Mouse (Mus musculus): ENCODE results near the gene Hoxa10.

Gene Hoxa10

DNA sequence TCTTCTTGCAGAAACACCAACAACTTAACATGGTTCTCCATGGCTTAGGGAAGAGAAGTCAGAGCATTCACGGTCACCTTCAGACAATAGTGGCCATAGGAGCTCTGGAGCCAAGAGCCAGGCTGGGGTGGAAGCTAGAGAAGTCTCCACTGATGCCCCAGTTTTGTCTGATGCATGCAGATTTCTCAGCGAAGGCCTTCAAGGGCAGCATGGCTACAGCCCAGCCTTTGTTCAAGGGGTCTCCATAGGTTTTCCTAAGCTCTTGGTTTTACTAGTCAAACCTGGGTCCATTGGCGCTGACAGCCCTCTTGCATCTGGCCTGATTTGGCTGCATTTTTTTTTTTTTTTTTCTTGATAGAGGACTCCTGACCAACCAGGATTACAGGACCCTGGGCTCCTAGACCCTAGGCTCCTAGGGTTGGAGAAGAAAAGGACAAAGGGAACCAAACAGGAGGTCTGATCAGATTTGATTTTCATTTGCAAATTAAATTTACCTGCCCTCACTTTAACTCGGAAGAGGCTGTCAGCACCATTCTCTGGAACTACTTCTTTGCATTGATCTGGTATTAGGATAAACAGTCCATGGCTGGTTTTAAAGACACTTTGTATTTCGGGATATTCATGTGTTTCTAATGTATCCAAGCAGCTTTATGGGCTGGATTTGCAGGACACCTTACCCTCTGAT, 23.6 kb upstream of the Hoxa10 start:
- no peak for ATAC-seq (ENCODE audit: insufficient number of reproducible peaks, low FRiP score, low TSS enrichment)

DNA sequence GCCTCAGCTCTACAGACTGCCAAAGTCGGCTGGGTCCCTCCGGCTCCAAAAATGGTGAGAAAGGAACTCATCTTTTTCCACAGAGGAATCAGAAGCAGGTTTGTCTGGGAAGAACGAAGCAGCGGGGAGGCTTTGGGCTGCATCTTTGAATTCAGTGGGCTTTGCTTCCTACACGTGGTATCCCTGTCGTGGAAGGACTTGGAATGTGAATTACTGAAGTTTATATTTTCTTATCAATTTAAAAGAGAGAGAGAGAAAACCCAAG, 22.6 kb upstream of the Hoxa10 start:
- no peak for ATAC-seq (ENCODE audit: insufficient number of reproducible peaks, low FRiP score, low TSS enrichment)

DNA sequence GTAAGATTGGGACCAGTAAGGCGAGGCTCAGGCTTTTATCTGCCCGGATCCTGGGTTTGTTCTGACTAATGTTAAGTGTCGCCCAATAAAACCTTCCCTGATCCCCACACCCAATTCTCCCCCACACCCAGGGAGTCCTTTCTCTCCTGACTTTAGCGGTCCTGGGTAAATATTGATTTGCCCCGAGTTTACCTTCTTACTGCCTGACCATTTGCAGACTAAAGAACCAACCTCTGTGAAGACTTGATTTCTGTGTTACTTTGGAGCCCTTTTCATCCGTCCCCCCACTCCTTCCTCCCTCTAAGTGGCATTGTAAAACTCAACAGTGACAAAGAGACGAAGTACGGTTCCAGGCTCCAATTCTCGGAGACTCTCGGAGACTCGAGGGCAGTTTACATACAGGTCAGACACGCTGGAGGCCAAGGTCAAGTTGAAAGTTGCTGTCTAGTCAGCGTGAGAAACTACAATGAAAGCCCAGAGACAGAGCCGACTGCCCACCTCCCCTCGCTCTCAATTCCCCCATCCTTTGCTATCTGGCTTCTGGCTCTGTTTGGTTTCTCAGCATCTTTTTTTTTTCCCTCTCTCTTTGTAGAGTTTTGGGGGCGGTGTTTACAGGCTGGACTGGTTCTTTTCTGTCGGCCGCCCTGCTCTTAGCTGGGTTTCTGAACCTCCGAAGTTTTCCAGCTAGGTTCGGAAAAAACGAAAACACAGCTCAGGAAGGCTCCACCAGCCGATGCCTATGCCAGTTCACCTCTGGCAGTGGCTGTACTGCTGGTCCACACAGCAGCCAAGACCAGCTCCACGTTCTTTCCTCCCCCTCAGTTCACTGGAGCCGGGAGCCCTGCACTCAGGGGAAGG, 22.0 kb upstream of the Hoxa10 start:
- ATAC-seq (ENCODE audit: insufficient number of reproducible peaks, low FRiP score, low TSS enrichment): no peak

DNA sequence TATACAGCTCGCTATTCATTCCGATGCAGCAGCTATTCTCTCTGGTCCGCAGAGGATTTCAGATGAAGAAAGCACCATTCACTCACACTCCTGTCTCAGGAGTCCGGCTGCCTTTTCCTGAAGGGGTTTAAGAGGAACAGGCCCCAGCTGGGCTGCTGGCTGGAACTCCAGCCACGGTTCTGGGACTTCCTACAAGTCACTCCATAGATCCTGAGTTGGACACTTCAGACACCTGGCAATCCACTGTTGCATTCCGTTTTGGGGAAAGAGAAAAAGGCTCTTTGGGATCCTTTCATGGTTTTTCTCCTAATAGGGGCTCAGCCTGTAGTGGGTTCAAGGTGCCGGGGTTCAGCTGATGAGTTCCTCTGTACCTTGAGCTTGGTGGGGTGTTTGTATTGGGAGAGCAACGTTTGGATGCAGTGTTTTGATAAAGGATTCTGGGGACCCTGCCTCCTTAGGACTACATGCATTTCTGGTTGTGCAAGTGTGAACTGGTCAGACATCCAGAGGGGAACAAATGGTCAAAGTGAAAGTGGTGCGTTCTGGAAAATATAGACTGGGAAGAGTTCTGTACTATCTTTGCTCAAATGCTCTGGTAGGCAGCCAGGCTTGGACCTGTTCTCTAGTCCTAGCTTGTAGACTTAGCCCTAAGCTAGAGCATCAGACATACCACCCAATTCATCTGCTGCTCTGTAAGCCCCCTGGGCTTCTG, 21.3 kb upstream of the Hoxa10 start:
- no peak for ATAC-seq (ENCODE audit: insufficient number of reproducible peaks, low FRiP score, low TSS enrichment)

DNA sequence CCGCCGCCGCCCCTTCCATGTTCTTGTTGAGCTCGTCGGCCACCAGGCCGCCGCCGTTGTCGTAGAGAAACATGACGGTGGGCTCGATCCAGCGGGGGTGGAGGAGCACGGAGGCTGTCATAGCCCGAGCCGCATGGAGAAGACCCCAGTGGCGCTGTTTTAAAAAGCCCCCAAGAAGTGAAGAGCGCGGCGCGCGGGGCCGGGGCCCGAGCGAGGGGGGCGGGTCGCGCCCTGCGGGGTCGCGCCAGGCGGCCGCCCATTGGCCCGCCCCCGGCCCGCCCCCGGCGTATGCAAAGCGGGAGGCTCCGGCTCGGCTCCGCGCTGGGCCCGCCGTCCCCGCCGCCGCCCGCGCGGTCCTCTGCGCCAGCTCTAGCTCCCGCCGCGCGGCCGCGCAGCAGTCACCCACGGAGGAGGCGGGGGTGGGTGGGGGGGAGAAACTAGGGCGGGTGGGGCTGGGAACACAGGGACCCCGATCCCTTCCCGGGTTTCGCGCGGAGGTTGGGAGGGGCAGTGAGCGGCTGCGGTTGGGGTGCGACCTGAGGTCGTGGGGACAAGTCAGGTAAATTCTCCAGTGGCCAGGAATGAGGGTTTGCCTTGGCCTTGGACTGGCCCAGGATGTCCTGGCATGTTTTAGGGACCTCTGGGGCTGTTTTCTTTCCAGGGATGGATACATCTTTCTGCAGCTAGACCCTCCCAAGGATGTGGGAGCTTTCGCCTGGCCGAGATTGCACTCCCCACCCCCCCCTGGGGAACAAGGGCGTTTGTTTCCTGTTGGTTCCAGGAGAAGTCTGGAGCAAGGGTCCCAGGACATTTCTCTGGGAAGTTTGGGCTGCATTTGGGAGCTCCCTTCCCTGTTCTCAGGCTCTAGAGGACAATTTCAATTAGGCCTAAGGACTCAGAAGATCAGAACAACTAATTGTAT, 20.3 kb upstream of the Hoxa10 start, which contains the start of gene Hoxa13:
Gene Hoxa13, minus strand, starts transcription at position 227 of the 922 bp plus-strand sequence.
- ATAC-seq (ENCODE audit: insufficient number of reproducible peaks, low FRiP score, low TSS enrichment): no peak

DNA sequence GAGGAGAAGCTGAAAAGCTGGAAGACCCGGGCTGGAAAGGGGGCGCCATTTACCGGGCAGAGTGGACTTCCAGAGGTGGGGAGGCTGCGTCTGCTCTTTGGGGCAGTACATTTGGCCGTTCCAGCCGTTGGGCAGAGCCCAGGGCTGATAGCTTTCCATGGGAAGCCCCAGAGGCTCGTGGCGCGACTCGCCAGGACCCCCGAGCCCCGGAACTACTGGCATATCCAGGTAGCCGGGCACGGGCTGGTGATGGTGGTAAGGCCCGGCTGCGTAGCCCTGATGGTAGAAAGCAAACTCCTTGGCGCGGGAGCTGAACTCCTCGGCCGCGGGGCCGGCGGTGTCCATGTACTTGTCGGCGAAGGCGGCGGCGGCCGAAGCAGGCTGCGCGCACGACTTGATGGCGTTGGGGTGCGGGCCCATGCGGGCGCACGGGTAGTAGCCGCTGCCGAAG, 19.2 kb upstream of the Hoxa10 start:
- ATAC-seq (ENCODE audit: insufficient number of reproducible peaks, low FRiP score, low TSS enrichment): peak; percentile 15; the same call in 1 of the 2 replicates

DNA sequence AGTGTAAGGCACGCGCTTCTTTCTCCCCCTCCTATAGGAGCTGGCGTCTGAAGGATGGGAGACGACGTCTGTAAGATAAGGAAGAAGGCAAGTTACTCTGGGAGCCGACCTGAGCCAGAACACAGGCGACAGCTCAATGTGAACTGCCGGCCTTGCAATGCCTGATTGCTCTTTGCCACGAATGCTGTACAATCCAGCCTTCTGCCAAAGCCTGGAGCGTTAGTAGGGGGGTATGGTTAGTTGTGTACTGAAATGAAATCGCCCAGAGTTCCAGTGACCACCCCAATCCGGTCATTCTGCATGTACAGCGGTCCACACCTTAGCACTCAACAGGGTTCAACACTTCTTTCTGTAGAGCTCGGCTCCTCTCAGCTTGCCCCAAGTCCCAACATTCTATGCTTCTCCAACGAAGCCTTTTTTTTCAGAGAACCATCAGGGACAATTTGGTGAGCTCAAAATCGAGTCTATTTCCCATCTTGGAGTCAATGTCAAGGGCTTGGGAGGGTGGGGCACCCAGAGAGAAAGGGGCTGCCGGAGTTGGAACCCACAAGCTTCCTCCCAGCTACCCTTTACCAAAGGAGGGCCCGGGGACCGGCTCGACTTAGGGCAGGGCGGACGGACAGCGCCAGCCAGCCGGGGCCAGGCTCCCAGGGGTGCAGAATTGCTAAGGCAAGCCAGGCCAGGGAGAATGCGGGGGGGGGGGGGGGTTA, 18.6 kb upstream of the Hoxa10 start:
- ATAC-seq (ENCODE audit: insufficient number of reproducible peaks, low FRiP score, low TSS enrichment): no peak

DNA sequence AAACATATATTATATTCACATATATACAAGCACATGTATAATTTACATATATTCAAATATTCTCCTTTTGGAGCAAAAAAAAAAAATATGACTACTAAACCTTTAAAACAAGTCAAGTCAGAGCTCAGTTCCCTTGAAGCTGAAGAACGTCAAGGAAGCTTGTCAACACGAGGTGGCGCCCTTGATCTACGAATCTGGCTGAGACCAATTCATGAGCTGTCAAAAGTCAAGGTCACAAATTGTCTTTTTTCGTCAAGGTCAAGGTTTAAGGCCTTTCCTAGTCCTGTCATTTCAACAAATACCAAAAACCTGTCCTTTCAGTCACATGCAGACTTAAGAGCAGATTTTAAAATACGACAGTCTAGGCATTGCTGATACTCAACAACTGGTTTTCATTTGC, 16.3 kb upstream of the Hoxa10 start:
- ATAC-seq (ENCODE audit: insufficient number of reproducible peaks, low FRiP score, low TSS enrichment): no peak

DNA sequence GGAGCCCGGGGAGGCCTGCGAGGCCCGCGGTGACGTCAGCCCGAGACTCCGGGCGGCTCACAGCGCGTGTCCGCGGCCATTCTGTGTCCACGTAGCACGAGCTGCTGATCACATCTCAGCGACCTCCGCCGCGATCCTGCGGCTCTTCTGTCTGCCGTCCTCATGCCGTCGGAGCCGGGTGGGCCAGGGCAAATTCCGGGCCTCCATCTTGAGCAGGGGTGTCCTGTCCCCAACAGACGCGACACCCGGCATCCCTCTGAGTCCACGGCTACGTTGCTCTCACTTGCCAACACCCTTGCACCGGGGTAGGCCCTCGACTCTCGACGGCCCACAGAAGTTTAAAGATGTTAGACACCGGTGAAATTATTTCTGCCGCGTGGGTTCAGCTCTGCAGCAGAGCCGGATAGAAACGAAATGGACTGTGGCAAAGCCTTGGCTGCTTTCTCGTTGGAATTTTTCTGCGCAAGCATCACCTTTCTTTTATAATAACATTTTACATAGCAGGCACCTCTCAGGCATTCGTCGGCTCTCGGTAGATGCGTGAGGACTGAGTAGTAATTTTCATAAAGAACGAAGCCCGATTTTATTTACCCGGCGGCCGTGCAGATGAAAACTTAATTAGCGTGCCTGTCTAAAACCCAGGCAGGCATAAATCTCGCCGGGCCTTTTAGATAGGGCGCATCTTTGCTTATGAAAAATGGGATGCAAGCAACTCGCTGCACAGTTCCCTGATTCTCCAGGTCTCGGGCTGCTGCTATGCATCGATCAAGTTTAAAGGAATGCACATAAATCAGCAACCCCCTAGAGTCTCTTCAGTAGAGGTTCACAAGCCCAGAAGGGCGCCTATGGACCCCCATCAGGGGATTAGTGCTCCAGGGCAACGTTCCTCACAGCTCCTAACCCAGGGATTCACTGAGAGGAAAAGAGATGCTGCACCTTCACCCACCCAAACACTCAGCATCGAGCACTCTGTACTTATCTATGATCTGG, 13.2 kb upstream of the Hoxa10 start:
- ATAC-seq (ENCODE audit: insufficient number of reproducible peaks, low FRiP score, low TSS enrichment): no peak

DNA sequence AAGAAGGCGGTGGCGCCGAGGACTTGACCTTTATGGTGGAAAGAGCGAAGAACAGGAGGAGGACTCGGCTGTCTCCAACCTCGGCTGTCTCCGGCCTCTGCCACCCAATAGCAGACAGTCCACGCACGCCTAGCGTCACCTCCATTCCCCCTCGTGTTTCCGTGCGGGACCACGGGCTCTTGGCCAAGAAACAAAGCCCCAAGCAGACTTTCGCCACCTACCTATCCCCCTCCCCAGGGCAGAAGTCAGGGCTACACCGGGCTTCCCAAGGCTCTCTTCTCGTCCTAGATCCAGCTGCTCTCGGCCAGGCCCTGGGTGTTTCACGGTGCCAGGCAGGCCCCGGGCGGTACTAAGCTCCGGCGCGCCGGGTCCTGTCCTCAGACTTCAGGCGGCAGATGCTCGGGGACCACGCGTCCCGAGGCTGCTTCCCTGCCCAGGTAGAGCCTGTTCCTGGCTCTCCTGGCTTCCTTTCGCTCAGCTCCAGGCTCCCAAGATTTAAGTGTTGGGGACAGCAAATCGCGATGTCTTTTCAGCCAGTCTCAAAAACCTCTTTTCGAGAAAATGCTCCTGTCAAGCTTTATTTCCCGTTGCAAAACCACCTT, 12.2 kb upstream of the Hoxa10 start:
- no peak for ATAC-seq (ENCODE audit: insufficient number of reproducible peaks, low FRiP score, low TSS enrichment)

DNA sequence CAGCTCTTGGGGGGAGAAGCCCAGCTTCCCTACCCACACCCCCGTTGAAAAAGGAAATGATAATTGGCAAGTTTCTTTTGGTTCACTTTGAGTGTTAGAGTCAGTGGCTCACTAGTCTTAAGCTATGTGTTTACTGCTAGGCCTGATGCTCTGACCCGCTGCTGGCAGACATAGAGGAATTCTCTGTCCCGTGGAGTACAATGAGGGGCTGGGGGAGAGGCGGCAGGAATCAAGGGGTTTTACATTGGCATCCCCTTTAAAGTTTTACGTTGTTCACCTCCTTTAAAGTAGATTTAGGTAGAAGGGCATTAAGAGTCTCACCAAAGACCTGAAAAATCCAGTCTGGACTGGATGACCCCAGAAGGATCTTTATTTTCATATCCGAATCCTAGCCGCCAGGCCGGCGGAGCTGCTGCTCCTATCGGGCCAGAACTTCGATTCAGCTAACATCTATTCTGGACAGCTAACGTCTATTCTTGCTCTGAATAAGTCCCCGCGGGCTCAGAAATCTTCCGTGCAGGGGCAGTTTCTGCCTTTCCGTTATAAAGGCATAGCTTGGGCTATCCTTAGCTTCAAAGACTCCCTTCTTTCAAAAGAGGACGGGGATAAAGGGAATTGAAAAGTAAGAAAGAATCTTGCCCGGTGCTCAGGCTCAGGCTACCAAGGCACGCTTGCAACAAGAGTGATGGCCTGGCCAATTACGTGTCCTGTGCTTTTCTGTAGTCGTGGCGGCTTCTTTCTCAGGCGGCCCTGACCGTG, 11.5 kb upstream of the Hoxa10 start:
- no peak for ATAC-seq (ENCODE audit: insufficient number of reproducible peaks, low FRiP score, low TSS enrichment)

DNA sequence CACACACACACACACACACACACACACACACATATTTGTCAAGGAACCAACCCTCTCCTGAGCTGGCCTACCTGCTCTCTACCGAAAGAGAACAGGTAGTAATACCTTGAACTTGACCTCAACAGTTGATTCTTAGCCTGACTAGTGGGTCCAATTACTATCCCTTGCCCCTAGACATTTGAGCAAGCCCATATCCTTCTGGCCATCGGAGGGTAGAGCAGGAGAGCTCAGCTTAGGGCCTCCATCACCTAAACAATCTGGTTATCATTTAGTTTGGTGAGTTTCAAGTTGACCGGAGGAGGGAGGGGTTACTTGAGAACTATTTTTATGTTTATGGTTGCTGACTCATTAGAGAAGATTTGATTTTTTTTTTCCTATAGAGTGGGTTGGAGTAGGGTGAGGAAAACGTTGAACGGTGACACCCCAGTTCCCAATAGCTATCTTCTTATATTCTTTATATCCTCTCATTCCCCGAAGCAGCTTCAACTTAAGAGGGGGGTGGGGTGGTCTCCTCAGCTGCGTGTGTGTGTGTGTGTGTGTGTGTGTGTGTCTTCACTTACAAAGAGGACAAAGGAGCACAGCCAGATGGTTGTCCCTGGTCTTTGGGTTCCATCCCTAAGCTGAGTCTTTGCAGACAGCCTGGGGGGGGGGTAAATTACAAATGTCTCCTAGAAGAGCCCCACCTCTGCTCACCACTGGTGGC, 10.7 kb upstream of the Hoxa10 start:
- ATAC-seq (ENCODE audit: insufficient number of reproducible peaks, low FRiP score, low TSS enrichment): no peak

DNA sequence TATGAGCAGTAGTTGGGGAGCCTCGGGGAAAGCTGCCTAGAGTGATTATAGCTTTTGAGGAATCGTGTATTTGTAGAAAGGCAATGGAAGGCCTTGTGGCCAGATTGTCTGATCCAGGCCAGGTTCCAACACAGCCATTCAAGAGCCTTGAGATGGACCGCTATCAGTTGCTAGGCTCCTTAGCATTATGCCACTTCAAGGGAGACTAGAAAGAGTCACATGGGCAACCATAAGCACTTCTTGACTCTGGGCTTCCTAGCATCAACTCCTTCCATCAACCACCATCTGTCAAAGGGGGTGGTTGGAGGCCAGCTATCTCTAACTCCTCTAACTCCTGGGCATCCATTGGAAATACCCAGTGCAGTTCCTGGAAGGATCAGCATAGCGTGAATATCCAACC, 9.2 kb upstream of the Hoxa10 start:
- no peak for ATAC-seq (ENCODE audit: insufficient number of reproducible peaks, low FRiP score, low TSS enrichment)

DNA sequence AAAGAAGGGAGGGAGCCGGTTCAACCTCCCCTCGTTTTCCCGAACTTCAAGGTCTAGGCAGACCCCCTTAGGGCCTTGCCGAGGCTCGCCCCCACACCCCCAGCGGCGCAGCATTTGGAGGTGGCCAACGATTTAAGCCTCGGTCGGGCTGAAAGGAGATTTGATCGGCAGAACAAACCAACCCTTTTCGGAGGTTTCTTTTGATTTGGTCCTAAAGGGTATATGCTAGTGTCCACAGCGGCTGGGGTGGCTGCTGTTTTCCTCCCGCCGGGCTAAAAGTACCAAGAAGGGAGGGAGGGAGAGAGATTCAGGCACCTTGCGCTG, 8.7 kb upstream of the Hoxa10 start:
- ATAC-seq (ENCODE audit: insufficient number of reproducible peaks, low FRiP score, low TSS enrichment): no peak

DNA sequence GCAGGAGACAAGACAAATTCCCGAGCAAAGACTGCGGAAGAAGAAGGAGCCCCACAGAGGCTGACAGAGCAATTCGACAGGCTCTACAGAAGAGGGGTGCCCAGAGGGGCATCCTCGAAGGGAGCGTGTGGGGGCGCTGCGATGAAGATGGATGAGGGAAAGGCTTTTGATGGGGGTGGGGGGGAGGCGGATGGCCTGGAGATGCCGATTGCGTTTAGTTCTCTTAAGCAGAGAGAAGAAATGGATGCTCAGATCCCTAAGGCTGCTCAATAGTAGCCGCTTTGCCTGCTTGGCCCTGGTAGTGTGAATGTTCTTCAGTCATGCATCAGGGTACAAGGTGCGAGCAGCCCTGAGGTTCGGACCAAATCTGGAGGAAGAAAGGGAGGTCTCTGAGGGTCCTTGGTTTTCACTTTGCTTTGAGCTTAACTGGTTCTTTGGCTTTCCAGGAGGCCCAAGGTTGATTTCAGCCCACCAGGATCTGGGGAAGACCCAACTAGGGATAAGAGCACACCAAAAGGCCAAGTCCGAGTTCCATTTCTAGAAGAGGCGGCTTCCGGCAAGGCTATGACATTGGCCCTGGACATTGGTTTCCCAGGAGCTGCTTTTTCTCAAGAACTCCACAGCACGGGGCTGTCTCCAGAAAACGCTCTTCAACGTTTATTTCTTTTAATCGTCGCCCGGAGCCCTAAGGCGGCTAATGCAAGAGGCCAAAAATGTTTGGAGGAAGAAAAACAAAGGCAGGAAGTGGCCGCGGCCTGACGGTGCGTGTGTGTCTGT, 8.2 kb upstream of the Hoxa10 start:
- ATAC-seq (ENCODE audit: insufficient number of reproducible peaks, low FRiP score, low TSS enrichment): no peak
